Mouse (Mus musculus) G1E-ER4 (cell line): ENCODE data around the gene Plcg2. TPM values are rescaled to one million over a fixed set of nuclear protein-coding genes. Genes with fewer than 3 reads are reported as not detected.

Experiments used
- GATA1 ChIP-seq: IDR thresholded peaks from one replicate; pipeline ENCODE4 v1.8.0; 2012; ENCODE audit warnings: low read length, inconsistent platforms
- polyA plus RNA-seq: library from polyadenylated mRNA; stranded (reverse); fragments of >175 nt; gene quantifications from 2 replicates; pipeline ENCODE4 v1.2.3, GENCODE M21; 2012

The Plcg2 gene
- polyA plus RNA-seq, 1 experiment = not detected

DNA sequence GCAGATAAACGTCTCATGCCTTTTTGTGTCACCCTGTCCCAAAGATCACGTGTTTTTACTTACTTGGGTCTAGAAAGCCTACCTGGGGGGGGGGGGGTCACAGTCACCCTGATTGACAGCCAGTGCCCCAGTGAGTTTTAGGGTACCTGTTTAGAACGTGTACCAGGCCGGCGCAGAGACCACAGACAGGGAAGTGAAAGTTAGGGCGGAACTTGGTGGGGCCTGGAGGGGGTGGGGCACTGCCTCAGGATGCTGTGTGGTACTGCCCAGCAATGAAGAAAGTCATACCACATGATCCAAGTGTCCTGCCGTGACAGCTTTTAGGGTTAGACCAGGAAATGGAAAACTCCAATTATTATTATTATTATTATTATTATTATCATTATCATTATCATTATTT, 22.3 kb upstream of the Plcg2 start:
- no peak for TF ChIP-seq GATA1

DNA sequence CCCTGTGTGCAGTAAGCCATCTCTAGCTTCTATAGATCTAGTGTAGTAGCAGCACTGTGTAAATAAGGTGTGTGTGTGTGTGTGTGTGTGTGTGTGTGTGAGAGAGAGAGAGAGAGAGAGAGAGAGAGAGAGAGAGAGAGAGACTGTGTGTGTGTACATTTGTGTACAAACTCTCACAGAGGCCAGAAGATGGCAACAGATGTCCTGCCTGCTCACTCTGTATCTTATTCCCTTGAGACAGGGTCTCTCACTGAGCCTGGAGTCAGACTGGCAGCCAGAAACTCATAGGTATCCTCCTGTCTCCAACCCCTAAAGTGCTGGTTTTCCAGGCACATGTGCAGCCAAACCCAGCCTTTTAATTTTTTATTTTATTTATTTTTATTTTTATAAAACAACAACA, 20.0 kb upstream of the Plcg2 start:
- TF ChIP-seq GATA1 = no peak

DNA sequence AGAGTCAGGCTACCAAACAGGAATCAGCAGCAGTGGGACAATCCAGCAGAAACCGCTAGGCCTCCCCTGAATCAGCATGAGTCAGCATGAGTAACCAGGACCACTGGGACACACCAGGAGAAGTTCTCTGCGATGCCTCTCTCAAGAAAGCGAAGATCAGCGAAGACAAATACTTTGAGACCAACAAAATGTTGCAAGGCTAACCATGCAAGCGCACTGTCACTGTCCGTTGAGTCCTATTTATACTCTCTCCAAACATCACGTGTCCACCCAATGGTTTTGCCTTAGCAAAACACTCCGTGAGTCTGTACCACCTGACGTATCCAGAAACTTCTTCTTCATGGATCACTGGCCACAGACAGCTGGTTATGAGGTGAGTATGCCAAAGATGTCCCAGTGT, 18.1 kb upstream of the Plcg2 start:
- TF ChIP-seq GATA1 = no peak

DNA sequence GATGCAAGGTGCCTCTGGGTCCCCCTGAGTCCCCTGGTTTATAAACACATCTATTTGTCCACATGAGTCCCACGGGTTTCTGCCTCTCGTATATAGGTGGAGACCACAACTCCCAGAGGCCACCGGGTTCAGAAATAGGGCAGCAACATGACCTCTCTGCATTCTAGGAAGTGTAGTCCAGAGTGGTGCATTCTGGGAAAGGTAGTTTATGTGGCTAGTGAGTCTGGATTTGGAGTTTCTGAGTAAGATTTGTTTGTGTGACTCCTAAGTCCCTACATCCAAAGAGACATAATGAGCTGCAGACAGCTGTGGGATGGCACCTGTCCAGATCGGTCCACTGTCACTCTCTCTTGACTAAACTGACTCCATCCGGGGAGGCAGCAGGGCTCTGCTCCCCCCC, 17.6 kb upstream of the Plcg2 start:
- TF ChIP-seq GATA1 = no peak

DNA sequence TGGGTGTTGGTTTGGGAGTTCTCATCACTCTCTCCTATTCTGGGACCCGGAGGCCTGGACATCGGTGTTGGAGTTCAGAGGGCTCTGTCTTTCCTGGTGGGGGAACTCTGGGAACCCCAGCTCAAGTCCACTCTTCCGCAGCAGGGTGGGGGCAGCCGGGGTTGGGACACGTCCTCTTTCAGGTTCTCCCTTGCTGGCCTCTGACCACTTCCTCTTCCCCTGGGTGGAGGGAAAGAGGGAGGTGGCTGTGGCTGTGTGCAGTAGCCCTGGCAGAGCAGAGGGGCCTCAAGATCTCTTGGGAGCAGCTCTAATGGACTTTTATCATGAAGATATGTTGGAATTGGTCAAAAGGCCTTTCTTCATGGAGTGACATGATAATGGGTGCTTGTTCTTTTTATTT, 16.3 kb upstream of the Plcg2 start:
- no peak for TF ChIP-seq GATA1

DNA sequence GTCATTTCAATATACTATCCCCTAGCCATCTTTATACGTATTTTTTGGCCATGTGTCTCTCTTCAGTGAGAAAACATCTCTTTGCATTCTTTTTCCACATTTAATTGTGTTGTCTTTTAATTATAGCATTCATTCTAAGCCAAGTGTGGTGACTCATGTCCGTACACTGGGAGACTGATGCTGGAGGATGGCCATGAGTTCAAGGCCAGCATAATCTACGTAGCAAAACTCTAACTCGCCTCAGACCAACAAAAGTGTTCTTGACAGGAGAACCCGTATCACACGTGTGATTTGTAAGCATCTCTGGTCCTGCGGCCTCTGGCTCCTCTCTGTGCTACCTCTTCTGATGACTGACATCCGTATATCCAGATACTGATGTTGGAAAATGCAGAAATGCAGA, 13.4 kb upstream of the Plcg2 start:
- no peak for TF ChIP-seq GATA1

DNA sequence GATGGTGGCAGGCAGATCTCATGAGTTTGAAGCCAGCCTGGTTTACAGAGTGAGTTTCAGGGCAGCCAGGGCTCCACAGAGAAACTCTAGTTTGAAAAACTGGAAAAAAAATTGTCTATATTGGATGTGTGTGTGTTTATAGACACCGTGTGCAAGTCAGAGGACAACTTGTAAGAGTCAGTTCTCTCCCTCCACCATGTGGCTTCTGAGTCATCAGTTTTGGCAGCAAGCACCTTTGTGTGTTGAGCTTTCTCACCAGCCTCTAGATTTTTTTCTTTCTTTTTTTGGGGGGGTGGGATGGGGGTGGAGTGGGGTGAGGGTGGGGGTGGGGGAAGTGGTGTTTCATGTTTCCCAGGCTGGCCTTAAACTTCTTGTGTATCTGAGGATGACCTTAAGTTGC, 12.8 kb upstream of the Plcg2 start:
- TF ChIP-seq GATA1 = no peak

DNA sequence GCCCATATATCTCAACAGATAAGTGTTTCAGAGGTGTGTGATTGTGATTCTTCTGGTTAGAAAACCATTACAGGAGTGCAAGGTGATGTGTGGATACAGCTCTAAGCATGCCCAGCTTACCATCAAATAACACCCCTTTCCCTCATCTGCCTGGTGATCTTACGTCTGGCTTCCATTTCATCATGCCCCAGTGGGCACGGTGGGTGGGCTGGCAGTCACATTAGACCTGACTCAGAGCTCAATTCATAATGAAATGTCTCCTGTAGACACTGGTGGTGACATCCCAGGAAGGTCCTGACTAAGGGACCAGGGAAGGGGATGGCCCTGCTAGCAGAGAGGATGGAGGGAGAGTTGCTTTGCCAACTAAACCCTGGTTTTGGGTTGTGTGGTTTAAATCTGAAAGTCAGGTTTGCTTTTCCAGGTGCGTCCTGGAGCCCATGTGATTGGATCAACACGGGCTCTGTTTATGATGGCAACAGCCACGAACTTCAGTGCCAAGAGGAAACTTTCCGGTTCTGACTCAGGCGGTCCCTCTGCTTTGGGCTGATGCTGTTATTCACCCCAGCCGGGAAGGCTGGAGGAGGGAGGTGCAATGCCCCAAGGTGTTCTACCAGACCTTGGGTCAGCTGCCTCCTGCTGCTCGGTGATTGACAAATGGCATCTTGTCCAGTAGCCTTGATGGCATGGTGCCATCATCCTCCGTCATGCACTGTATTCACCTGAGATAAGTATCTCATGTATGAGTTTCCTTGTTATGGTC, 9.7 kb upstream of the Plcg2 start:
- no peak for TF ChIP-seq GATA1

DNA sequence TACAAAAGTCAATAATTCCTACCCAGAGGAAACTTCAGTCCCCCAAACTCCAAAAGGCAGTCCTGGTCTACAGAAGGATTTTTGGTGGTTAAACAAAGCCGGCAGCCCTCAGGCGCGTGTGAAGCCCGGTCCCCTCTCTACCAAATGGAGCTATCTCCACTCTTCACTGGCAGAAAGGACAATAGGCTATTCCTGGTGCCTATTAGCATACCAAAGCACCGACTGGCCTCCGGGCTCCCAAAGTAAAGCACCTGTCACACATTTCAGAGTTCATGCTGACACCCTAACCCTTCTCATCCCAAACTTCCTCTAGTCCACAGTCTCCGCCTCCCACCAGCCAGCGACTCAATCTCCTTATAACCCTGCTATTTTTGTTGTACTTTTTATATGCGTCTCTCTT, 4.5 kb upstream of the Plcg2 start:
- no peak for TF ChIP-seq GATA1

DNA sequence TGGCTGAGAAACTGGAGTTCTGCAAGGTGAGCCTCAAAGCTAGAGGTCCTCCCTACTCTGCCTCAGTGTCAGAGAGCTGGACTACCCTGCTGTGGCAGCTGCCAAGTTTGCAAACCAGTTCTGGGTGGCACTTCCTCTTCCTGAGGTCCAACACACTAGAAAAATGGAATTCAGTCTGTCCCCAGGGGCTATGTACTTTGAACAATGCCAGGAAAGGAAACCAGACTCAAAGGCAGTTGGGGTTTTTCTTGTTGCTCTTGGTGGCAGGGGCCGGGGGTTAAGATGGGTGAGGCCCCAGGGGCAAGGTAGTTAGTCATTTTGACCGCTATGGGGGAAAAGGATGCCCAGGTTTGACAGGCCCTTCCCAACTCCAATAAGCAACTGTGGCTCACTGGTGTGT, 3.2 kb upstream of the Plcg2 start:
- TF ChIP-seq GATA1 = no peak

DNA sequence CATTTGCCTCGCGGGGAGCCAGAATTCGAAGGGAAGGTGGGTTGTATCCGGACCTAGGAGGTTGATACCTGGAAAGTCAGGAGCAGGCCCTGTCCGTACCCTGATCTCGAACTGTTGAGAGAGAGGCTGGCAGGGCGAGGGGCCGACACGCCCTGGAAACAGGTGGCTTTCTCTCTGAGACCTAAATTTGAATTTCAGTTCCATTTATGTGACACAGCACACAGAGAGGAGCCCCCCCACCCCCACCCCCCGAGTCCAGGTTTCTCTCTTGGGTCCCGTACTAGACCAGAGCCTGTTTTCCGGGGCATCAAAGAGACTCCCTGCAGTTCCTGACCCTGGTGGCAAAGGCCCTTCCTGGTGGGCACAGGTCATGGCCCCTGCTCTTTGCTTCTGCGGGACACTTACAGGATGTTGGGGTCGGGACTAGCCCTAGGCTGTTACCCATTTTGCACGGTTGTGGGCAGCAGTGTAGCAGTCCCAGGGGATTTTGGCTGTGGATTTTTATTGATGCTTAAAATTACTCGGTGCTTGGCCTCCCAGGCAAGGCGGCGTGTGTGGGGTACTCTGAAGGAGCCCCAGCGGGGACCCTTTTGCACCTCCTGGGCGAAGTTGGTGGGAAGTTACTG, 937 bp downstream of the Plcg2 start:
- TF ChIP-seq GATA1 = no peak

DNA sequence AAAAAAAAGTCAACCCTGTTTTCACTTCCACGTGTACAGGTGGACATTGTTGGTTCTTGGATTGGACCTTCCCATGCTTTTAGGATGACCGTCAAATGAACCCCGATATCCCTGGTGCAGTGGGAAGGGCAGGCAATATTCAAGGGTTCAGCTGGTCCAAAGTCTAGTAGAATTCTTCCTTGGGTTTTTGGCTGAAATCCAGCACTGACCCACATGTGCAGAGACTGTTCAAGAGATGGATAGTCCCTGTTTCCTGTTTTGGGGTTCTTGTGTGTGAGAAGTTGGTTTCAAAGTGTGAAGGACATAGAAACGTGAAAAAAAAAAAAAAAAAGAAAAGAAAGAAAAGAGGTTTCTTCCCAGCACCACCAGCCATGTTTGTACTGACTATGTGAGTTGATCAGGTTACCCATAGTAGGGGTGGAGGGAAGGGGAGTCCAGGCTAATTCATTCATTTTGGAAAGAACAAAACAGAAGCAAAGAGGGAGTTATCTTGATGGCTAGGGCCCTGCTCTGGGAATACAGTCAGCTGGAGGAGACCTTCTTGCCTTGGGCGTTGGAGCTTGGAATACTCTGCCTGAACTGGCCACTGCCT, 2.2 kb downstream of the Plcg2 start:
- TF ChIP-seq GATA1 = no peak

DNA sequence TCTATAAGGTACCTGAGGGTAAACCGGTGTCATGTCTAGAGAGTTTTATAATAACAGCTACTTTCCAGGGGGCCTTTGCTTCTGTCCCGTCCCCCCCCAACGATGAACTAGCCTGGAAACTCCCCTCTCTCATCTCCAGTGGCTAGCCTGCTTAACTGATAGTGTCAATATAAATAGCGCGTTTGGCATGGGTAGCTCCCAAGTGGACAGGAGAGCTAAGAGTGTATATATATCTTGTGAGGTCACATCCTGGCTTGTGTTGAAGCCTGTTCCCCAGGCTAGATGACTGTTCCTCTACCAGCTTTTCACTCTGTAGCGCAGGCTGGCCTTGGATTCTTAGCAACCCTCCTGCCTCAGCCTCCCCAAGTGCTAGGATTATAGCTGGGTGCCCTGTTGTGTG, 3.2 kb downstream of the Plcg2 start:
- TF ChIP-seq GATA1 = no peak

DNA sequence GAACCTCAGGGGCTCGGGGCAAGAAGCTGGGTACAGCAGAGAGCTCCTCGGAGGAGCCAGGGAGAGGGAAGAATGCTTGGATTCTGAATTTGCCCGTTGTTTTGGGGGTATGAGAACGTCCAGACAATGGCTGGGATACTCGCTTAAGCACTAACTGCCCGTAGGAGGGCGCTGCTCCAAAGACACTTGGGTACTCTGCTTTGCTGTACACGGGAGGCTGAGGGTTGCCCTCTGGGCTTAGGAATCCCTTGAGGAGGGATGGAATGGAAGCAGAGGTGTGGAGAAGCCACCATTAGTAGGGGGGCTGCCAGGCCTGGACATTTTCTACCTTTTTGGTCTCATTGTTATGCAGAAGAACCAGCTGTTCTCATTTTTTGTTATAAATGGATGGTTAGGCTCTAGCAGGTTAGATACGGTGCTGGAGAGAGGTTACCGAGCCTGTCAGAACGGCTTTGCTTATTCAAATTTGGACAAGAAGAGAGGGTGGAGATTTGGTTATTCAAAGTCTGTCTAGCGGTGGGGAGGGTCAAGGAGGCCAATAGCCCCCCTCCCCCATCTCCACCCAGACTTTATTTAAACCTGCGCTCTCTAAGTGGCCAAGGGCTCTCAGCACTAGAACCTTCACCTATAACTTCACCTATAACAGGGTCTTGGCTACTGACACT, 5.4 kb downstream of the Plcg2 start:
- no peak for TF ChIP-seq GATA1

DNA sequence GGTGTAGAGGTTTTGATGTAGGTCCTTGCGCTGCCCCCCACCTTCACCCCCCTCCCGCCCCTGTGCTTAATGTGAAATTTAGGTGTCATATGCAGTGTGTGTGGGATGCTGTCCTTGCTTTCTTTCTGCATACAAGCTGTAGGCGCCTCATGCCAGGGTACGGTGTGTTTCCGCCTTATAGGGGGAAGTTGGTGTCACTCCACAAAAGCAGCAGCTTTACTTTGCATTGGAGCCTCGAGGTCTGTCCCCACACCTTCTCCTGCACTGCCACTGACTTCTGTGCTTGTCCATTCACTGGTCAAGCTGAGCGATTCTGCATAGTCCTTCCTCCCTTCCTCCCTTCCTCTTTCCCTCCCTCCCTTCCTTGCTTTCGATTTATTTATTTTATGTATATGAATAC, 9.6 kb downstream of the Plcg2 start:
- no peak for TF ChIP-seq GATA1

DNA sequence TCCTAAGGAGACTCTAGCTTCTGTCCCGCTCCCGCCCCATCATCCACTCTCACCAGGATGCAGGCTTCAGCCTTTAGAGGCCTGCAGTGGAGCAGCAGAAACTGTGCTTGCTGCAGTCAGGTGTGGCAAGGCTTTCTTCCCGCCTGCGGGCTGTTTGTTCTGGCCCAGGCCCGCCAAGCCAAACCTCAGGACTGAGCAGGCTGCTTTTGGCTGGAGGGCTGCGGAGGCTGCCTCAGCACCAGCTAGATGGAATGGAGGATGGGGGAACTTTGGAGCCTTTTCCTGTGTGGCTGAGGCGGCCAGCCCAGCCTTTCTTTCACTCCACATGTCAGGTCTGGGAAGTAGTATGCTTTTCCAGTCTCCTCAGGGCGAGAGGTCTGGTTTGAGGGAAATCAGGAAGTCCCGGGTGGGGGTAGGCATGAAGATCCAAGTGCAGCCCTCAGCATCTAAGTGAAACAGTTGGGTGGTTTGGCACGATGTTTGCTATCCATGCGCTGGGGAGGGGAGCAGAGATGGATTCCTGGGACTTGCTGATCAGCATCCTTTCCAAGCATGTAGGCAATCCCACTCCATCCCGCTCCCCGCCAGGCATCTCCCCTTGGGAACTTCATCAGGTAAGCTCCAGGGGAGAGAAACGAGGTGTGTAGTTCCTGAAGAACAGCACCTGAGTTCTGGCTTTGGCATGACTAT, 18.9 kb downstream of the Plcg2 start:
- no peak for TF ChIP-seq GATA1

DNA sequence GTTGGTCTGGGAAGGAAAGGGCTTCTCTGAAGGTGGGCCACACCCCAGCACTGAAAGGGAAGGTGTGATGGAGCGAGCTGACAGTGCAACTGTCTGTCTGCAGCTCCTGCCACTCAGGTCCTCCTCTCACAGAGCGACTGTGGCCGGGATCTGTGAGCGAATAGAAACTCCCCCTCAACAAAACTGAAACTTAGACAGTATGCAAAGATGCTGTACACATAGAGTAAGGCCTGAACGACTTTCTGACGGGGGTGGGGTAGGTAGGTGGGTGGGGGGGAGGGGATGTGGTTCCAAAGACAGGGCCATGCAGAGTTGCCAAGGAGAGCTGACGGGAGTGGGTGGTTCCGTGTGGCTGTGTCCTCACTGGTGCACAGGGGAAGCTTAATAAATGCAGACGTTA, 19.8 kb downstream of the Plcg2 start:
- TF ChIP-seq GATA1 = no peak
